Mouse (Mus musculus) small intestine, adult 2 months (tissue): ENCODE results near the gene Bst1. TPM values are rescaled to one million over a fixed set of nuclear protein-coding genes. Genes with fewer than 3 reads are reported as not detected.

Experiments used
- H3K27ac ChIP-seq: fragments of 200-500 bp; 2 replicates; pipeline ENCODE4 v1.5.1; 2012; ENCODE audit warnings: low read depth, low read length, control low read depth, inconsistent platforms; ENCODE audit not compliant: insufficient read depth
- H3K27me3 ChIP-seq: fragments of 200-500 bp; 2 replicates; pipeline ENCODE4 v1.6.1; 2012; ENCODE audit warnings: mild to moderate bottlenecking, moderate library complexity, low read length, inconsistent platforms; ENCODE audit not compliant: control insufficient read depth, insufficient read depth
- H3K36me3 ChIP-seq: fragments of 200-500 bp; 2 replicates; pipeline ENCODE4 v1.6.1; 2012; ENCODE audit warnings: mild to moderate bottlenecking, low read length, control low read depth, inconsistent platforms; ENCODE audit not compliant: control insufficient read depth, insufficient read depth
- H3K4me1 ChIP-seq: fragments of 200-500 bp; 2 replicates; pipeline ENCODE4 v1.6.1; 2012; ENCODE audit warnings: low read length, inconsistent platforms, mixed read lengths; ENCODE audit not compliant: control insufficient read depth, insufficient read depth, insufficient read length
- H3K4me3 ChIP-seq: fragments of 200-500 bp; 2 replicates; pipeline ENCODE4 v1.5.1; 2012; ENCODE audit warnings: low read depth, mild to moderate bottlenecking, control low read depth, inconsistent platforms, low read length, moderate library complexity
- CTCF ChIP-seq: fragments of 200-500 bp; IDR thresholded peaks from 2 replicates; pipeline ENCODE4 v1.5.1; 2012; ENCODE audit warnings: low read depth, mild to moderate bottlenecking, control low read depth, inconsistent platforms, low read length, moderate library complexity, mixed read lengths; ENCODE audit not compliant: insufficient replicate concordance, insufficient read length; ENCODE audit errors: extremely low read depth
- POLR2A ChIP-seq: fragments of 200-500 bp; IDR thresholded peaks from 2 replicates; pipeline ENCODE4 v1.6.1; 2012; ENCODE audit warnings: low read depth, mild to moderate bottlenecking, control low read depth, inconsistent platforms, low read length, moderate library complexity
- WGBS: fragments of 180-500 bp; shearing (Covaris S2); methylation state at CpG from one replicate; pipeline ENCODE4 v1.1.7; 2018; 5-methylcytosine and 5-hydroxymethylcytosine counted together
- polyA plus RNA-seq: library from polyadenylated mRNA; depleted of rRNA; stranded (reverse); fragments of >200 nt; gene quantifications from 2 replicates; pipeline ENCODE4 v1.2.3, GENCODE M21; 2012

Gene Bst1
- polyA plus RNA-seq, 1 experiment = 87.8 TPM

DNA sequence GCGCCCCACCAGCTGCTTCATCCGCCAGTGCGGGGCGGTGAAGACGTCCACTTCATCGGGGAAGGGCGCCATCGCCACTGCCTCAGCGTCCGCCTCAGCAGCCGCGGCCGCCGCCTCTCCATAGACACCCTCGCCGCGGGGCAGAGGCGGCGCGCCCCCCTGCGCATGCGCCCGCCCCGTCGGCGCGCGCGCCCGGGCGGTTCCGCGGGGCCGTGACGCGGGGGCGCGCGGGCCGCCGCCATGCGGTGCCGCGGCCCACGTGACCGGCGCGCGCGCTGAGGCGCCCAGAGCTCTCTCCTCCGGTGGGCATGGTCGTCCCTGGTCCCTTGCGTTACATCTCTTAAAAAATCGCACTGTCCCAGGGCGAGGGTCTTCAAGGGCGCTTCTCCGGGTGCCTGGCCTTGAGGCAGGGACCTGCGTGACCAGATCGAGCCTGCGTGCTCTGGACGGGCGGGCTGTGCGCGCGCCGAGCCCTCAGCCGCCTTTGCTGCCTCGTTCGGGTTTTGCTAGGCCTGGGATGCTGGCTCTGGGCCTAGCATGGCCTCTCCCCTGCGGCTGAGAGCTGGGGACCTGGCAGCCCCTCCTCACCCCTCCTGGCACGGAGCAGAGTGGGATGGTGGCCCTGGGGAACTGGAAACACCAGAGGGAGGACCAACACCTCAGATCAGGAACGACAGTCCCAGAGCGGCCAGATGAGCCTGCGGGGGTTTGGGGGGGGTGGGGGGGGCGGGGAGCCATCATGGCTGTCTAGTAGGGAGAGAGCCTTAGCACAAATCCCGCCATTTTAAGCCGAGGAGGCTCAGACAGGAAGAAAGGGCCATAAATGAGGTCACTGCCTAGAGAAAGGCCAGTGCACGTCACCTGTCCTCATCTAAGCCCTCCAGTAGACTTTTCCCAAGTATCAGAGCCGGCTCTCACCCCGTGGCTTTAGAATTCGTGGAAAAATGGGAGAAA, 36.4 kb upstream of the Bst1 start:
- 2% methylated on average over 80 of the region's 82 CpGs for WGBS
- Histone ChIP-seq H3K4me1 (peaks cover 6% of the 10 kb centered on the region; the same call in 1 of the 2 replicates), H3K27me3 (no peaks in the 10 kb centered on the region)

DNA sequence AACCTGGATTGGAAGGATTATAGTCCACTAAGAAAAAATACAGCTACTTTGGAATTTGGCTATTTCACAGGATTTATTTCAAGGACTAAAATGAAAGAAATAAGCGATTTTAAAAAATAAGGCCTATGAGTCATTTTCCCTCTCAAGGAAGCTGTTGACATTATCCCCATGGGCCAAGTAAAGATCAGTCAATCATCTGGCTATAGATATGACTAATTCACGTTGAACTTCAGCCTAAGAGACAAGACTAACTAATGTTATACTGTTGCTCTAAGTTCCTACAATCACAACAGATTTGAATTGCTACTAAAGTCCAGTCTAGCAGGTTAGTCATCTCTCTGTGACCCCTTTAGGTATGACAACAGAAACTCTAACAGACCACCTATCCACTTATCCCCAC, 34.7 kb upstream of the Bst1 start:
- no peak overlapping the region for H3K4me3 ChIP-seq
- no peaks in the 10 kb centered on the region for H3K36me3 ChIP-seq
- H3K27me3 ChIP-seq = no peaks in the 10 kb centered on the region
- H3K27ac ChIP-seq = peak overlapping the region; percentile 63
- TF ChIP-seq POLR2A = no peak
- TF ChIP-seq CTCF = no peak
- peaks cover 6% of the 10 kb centered on the region; the same call in 1 of the 2 replicates for H3K4me1 ChIP-seq
- WGBS = 46% methylated on average over 2 of the region's 2 CpGs

More for the DNA sequence above, 36.4 kb upstream of the Bst1 start:
- Histone ChIP-seq H3K27ac (peak overlapping the region; percentile 93), H3K36me3 (no peaks in the 10 kb centered on the region; the same call in 1 of the 2 replicates), H3K4me3 (peak overlapping the region; percentile 79)
- TF ChIP-seq POLR2A (peak; percentile 80), CTCF (no peak)

DNA sequence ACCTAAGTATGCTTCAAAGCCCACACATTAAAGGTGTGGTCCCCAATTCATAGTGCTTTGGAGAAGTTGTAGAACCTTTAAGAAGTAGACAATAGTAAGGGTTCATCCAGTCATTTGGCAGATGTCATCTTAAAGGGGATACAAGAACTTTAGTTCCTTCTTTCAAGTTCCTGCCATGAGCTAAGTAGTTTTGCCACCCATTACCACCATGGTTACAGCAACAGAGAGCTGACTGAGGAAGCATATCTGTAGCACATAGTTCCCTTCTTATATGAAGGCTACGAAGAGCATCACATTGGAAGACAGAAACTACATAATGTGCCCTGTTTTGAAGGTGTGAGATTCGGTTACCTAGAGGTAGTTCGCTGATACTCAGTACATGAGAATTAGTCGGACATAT, 32.1 kb upstream of the Bst1 start:
- Histone ChIP-seq H3K4me3 (no peak overlapping the region), H3K27me3 (no peaks in the 10 kb centered on the region), H3K4me1 (peaks cover 3% of the 10 kb centered on the region; the same call in 1 of the 2 replicates), H3K27ac (no peak overlapping the region), H3K36me3 (no peaks in the 10 kb centered on the region)
- TF ChIP-seq CTCF = no peak
- no peak for TF ChIP-seq POLR2A
- 91% methylated on average over 4 of the region's 4 CpGs for WGBS

DNA sequence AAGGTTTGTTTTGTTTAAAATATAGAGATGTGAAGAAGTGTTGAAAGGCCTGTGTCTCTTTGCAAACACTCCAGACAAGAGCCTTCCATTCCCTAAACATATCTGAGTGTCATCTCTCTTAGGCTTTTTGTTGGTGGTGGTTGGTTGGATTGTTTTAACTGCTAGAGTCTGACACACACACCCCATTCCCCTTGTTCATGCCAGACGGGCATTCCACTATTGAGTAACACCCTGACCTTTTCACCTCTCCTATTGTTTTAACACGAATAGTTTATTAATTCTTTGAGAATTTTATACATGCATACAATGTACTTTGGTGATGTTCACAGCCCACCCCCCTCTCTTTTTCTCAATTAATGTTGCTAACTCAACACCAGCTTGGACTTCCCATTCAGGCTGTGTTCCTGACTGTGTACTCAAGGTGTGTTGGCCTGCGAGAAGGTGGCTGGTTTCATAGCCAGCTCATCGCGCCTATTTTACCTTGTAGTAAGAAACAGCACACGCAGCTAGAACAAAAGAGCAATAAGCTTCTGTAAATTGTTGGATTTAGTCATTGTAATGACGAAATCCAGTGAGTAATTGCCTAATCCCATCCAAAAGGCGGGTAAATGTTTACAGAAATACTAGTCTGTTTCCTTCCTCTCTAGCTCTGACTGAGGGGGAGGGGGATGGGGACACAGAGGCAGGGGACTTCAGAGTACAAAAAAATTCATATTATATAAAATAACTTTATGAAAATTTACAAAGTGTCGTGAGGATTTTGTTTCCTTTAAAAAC, 30.5 kb upstream of the Bst1 start:
- H3K4me3 ChIP-seq = no peak overlapping the region
- H3K27ac ChIP-seq = no peak overlapping the region
- H3K27me3 ChIP-seq = no peaks in the 10 kb centered on the region
- no peaks in the 10 kb centered on the region for H3K36me3 ChIP-seq
- WGBS = 41% methylated on average over 9 of the region's 9 CpGs
- TF ChIP-seq POLR2A (no peak), CTCF (no peak)
- H3K4me1 ChIP-seq = peaks cover 3% of the 10 kb centered on the region; the same call in 1 of the 2 replicates

DNA sequence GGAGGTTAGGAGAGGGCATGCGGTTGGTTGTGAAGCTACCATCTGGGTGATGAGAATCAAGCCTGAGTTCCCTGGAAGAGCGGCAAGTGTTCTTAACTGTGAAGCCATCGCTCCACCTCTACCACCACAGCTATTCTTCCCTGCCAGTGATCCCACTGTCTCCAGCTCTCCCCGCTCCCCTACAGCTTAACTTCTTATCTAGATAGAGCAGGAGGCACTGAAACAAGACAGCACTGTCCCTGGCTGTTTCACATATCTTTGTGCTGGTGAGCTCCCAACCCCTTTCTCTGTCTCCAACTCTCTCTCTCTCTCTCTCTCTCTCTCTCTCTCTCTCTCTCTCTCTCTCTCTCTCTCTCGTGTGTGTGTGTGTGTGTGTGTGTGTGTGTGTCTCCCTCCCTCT, 26.3 kb upstream of the Bst1 start:
- Histone ChIP-seq H3K27ac (no peak overlapping the region), H3K27me3 (no peaks in the 10 kb centered on the region), H3K4me3 (no peak overlapping the region), H3K4me1 (peaks cover 4% of the 10 kb centered on the region; the same call in 1 of the 2 replicates), H3K36me3 (no peaks in the 10 kb centered on the region)
- 80% methylated on average over 5 of the region's 5 CpGs for WGBS
- TF ChIP-seq POLR2A (no peak), CTCF (no peak)

DNA sequence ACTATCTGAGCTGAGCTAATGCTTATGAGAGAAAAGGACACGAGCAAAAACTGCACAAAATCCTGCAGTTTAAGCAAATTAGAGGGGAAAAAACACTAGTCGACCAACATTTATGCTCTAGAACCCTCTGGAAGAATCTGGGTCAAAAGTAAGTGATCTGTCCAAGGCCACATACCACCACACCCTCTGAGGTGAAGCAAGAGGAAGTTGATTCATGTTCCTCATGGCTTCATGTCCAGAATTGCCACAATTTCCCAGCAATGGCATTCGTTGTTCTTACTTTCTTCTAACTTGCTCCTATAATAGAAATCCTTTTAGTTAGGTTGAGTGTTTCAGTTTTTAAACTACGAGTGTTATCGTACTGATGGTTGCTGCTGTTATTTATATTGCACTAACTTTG, 19.2 kb upstream of the Bst1 start:
- no peak overlapping the region for H3K4me3 ChIP-seq
- WGBS = 54% methylated on average over 5 of the region's 5 CpGs
- TF ChIP-seq CTCF (no peak), POLR2A (no peak)
- no peak overlapping the region for H3K27ac ChIP-seq
- H3K36me3 ChIP-seq = no peaks in the 10 kb centered on the region
- no peaks in the 10 kb centered on the region for H3K27me3 ChIP-seq
- no peaks in the 10 kb centered on the region for H3K4me1 ChIP-seq

DNA sequence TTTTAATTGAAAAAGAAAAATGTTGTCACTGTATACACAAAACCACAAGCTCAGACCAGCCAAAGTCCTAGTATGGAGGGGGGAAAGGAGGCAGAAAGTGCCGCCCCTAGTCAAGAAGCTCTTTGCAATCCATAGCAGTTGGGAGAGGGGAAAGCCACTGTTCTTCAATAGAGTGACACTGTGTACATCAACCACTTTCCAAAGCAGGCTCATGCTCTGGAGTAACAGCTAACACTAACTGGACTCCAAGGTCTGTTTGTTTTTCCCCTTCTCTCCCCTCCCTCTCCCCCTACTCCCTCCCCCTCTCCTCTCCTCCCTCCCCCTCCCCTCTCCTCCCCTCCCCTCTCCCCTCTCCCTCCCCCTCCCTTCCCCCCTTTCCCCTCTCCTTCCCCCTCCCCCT, 18.0 kb upstream of the Bst1 start:
- 95% methylated on average over 1 of the region's 1 CpGs for WGBS
- no peak overlapping the region for H3K4me3 ChIP-seq
- H3K36me3 ChIP-seq = no peaks in the 10 kb centered on the region
- TF ChIP-seq CTCF (no peak), POLR2A (no peak)
- H3K27ac ChIP-seq = no peak overlapping the region
- no peaks in the 10 kb centered on the region for H3K4me1 ChIP-seq
- no peaks in the 10 kb centered on the region for H3K27me3 ChIP-seq
